Mouse (Mus musculus): ENCODE data around the gene Tmem220.

DNA sequence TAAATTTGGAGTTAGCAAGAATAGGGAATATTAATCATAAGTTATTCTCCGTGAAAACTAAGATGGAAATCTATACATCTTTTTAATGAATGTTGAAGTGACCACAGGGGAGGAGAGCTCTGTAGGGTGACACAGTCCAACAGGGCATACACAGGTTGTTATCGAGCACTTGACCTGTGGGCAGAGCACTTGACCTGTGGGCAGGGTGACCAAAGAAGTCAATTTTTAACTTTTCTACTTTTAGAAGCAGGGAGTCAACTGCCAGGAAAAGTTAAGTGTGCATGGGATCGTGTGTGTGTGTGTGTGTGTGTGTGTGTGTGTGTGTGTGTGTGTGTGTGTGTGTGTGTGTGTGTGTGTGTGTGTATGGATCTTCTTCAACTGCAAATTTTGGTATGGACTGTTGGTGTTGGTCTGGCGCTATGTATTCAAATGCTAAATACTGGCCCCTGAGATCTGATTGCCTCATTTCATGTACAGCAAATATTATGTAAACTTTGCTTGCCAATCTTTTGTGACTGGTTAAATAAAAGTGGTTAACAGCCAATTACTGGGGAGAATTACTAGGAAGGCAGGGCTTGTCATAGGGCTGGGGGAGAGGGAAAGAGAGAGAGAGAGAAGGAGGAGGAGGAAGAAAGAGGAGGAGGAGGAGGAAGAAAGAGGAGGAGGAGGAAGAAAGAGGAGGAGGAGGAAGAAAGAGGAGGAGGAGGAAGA is 10.0 kb downstream of the Tmem220 start:
- TF ChIP-seq POLR2A (IDR thresholded peaks at IDR 0.05; ENCODE audit: borderline replicate concordance, control insufficient read depth, low read depth, low read length) (no peak), CTCF (IDR thresholded peaks at IDR 0.05; ENCODE audit: control insufficient read depth, insufficient read depth, low read length) (no peak)

All from bone marrow, adult 2 months (tissue).